Mouse (Mus musculus): ENCODE results near the gene Usp7. TPM values are rescaled to one million over a fixed set of nuclear protein-coding genes. Genes with fewer than 3 reads are reported as not detected.
A peak's percentile ranks its signal among the peaks of the same experiment; 100 is the strongest.

The Usp7 gene
- 16.8 and 24.3 TPM in 2 replicates for polyA plus RNA-seq (2016; fragmentation: Nextera tagmentation; extraction: Ambion mirVana)

DNA sequence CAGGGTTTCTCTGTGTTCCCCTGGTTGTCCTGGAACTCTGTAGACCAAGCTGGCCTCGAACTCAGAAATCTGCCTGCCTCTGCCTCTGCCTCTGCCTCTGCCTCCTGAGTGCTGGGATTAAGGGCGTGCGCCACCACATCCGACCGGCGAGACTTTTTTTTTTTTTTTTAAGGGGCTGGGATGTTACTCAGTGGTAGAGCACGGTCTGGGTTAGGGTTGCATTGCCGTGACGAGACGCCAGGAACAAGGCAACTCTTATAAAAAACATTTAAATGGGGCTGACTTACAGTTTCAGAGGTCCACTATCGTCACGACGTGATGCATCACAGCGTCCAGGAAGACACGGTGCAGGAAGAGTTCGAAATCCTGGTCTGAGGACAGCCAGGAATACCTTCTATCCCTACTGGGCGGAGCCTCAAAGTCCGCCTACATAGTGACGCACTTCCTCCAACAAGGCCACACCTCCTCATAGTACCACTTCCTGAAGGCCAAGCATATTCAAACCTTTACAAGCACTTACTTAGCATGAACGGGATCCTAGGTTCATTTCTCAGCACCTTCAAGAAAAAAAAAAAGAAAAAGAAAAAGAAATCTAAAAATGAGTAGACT is at the start of gene Usp7:
Gene Usp7 (minus strand): TSS at position 360 of the 609 bp plus-strand sequence.
- Histone ChIP-seq H3K4me1 (no peaks in the 10 kb centered on the region), H3K9me3 (no peaks in the 10 kb centered on the region), H3K36me3 (no peaks in the 10 kb centered on the region), H3K27ac (no peak within 1 kb of the TSS), H3K27me3 (ENCODE audit: insufficient read depth, poor library complexity, severe bottlenecking) (no peaks in the 10 kb centered on the region), H3K4me3 (no peak within 1 kb of the TSS)
- no peak for DNase-seq (ENCODE audit: low spot score)
- WGBS = 85% methylated on average over 20 of the region's 20 CpGs

DNA sequence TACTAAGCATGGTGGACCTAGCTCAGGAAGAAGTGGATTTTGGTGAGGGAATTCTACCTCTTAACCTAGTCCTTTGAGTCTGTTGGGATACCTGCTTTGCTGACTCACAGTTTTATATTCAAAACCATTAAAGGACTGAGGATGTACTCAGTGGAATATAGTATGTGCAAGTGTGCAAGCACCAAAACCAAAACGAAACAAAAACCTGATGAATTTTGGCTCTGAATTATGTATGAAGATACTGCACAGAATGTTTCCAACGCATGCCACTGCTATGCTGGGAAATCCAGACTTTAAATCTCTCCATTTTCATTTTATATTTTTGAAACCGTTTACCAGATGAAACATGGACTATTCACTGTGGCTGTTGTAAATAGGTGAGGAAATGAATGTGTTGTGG is 48.4 kb upstream of the Usp7 start:
- DNase-seq (ENCODE audit: low spot score) = no peak
- Histone ChIP-seq H3K36me3 (peaks cover 77% of the 10 kb centered on the region), H3K4me1 (no peaks in the 10 kb centered on the region), H3K9me3 (no peaks in the 10 kb centered on the region), H3K27me3 (ENCODE audit: insufficient read depth, poor library complexity, severe bottlenecking) (no peaks in the 10 kb centered on the region), H3K4me3 (no peak overlapping the region), H3K27ac (no peak overlapping the region)
- 95% methylated on average over 3 of the region's 3 CpGs for WGBS

GRCm38 (mm10) chr16:8838921-8839320 is 46.8 kb upstream of the Usp7 start:
- no peaks in the 10 kb centered on the region for H3K9me3 ChIP-seq
- H3K27me3 ChIP-seq (ENCODE audit: insufficient read depth, poor library complexity, severe bottlenecking) = no peaks in the 10 kb centered on the region
- peaks cover 72% of the 10 kb centered on the region for H3K36me3 ChIP-seq
- H3K4me3 ChIP-seq = no peak overlapping the region
- no peak for DNase-seq (ENCODE audit: low spot score)
- H3K27ac ChIP-seq = no peak overlapping the region
- 0 out of 2 replicates have a peak, but pooled peaks cover under 1% of the 10 kb centered on the region for H3K4me1 ChIP-seq

- 95% methylated on average over 1 of the region's 1 CpGs for WGBS
- peaks cover 71% of the 10 kb centered on the region for H3K36me3 ChIP-seq
- no peak overlapping the region for H3K4me3 ChIP-seq
- H3K27ac ChIP-seq = no peak overlapping the region
- peaks cover 9% of the 10 kb centered on the region; the same call in 1 of the 2 replicates for H3K4me1 ChIP-seq
- no peaks in the 10 kb centered on the region for H3K9me3 ChIP-seq
- H3K27me3 ChIP-seq (ENCODE audit: insufficient read depth, poor library complexity, severe bottlenecking) = no peaks in the 10 kb centered on the region
- no peak for DNase-seq (ENCODE audit: low spot score)
These were observed 45.5 kb upstream of the Usp7 start for GRCm38 (mm10) chr16:8837595-8837994.

DNA sequence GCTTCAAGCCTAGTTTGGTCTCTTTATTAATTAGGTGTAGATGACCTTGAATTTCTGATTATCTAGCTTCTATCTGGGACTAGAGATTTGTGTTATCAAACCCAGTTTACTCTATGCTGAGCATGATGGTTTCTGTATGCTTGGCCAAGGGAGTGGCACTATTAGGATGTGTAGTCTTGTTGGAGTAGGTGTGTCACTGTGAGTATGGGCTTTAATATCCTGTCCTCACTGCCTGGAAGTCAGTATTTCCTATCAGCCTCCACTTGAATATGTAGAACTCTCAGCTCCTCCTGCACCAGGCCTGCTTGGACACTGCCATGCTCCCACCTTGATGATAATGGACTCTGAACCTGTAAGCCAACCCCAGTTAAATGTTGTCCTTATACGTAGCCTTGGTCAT is 44.8 kb upstream of the Usp7 start:
- peaks cover 10% of the 10 kb centered on the region; the same call in 1 of the 2 replicates for H3K4me1 ChIP-seq
- no peak overlapping the region for H3K4me3 ChIP-seq
- WGBS = 87% methylated on average over 1 of the region's 1 CpGs
- H3K36me3 ChIP-seq = peaks cover 69% of the 10 kb centered on the region
- no peak for DNase-seq (ENCODE audit: low spot score)
- no peaks in the 10 kb centered on the region for H3K27me3 ChIP-seq (ENCODE audit: insufficient read depth, poor library complexity, severe bottlenecking)
- H3K27ac ChIP-seq = no peak overlapping the region
- no peaks in the 10 kb centered on the region for H3K9me3 ChIP-seq

DNA sequence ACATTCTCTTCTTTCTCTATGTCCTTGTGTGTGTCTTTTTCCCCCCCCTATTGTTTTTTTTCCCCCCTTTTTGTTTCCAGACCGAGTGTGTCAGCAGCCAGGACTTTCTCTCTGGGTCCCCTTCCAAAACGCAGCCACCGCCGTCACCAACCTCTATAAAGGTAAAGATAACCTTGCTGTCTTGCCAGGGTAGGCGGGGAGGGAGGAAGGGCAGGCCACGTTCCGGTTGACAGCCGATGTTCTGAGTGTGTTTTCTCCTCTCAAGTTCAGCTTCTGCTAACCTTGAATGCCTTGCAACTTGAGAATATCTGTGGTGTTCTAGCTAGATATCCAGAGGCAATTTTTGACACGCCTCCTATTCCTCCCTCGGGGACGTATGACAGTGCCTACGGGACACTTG is 39.1 kb upstream of the Usp7 start:
- no peak for DNase-seq (ENCODE audit: low spot score)
- H3K27ac ChIP-seq = peak overlapping the region; percentile 97

DNA sequence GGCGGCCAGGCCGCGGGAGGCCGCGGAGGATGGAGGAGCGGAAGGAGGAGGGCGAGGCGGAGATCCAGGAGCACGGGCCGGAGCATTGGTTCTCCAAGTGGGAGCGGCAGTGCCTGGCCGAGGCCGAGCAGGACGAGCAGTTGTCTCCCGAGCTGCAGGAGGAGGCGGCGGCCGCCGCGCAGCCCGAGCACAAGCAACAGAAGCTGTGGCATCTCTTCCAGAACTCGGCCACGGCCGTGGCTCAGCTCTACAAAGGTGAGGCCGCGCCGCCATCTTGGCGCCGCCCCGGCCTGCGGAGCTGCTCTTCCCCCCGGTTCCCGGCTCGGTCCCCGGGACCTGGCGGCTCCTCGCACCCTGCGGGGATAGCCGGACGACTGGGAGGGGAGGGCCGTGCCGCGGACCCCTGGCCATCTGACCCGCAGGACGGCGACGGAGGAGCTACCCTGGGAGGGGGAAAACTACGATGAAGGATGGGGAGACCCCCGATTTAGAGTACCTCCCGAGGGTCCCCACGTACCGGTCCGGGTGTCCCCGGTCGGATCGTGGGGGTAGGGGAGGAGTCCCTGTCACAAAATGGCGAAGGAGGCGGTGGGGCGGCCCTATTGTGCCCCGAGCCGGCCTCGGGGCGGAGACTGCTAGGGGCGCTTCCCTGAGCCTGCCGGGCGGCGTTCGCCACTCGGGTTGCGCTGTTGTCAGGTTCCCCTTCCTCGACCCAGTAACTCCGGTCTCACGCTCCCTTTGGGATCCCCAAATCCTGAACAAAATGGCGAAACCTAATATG is 38.5 kb upstream of the Usp7 start:
- H3K4me1 ChIP-seq = peaks cover 18% of the 10 kb centered on the region; the same call in 1 of the 2 replicates
- no peaks in the 10 kb centered on the region for H3K9me3 ChIP-seq
- no peaks in the 10 kb centered on the region for H3K27me3 ChIP-seq (ENCODE audit: insufficient read depth, poor library complexity, severe bottlenecking)
- peak overlapping the region; percentile 92 for H3K4me3 ChIP-seq
- DNase-seq (ENCODE audit: low spot score) = peak; percentile 88
- under 1% methylated on average over 73 of the region's 74 CpGs for WGBS
- H3K36me3 ChIP-seq = peaks cover 29% of the 10 kb centered on the region
- H3K27ac ChIP-seq = peak overlapping the region; percentile 97

More for the DNA sequence above, 39.1 kb upstream of the Usp7 start:
- H3K36me3 ChIP-seq = peaks cover 34% of the 10 kb centered on the region
- H3K4me1 ChIP-seq = peaks cover 18% of the 10 kb centered on the region; the same call in 1 of the 2 replicates
- no peaks in the 10 kb centered on the region for H3K9me3 ChIP-seq
- peak overlapping the region; percentile 92 for H3K4me3 ChIP-seq
- H3K27me3 ChIP-seq (ENCODE audit: insufficient read depth, poor library complexity, severe bottlenecking) = no peaks in the 10 kb centered on the region
- WGBS = 6% methylated on average over 12 of the region's 12 CpGs

GRCm38 (mm10) chr16:8829564-8830359 is 37.7 kb upstream of the Usp7 start, which contains the start of gene 1810013L24Rik:
TSS of gene 1810013L24Rik (plus strand) at chr16:8830100.
- DNase-seq (ENCODE audit: low spot score) = peak; percentile 100
- Histone ChIP-seq H3K36me3 (peaks cover 21% of the 10 kb centered on the region; the same call in 1 of the 2 replicates), H3K9me3 (no peaks in the 10 kb centered on the region), H3K4me1 (peaks cover 18% of the 10 kb centered on the region; the same call in 1 of the 2 replicates), H3K27ac (peak within 1 kb of the TSS; percentile 97), H3K27me3 (ENCODE audit: insufficient read depth, poor library complexity, severe bottlenecking) (no peaks in the 10 kb centered on the region), H3K4me3 (peak within 1 kb of the TSS; percentile 92)
- under 1% methylated on average over 79 of the region's 80 CpGs for WGBS

DNA sequence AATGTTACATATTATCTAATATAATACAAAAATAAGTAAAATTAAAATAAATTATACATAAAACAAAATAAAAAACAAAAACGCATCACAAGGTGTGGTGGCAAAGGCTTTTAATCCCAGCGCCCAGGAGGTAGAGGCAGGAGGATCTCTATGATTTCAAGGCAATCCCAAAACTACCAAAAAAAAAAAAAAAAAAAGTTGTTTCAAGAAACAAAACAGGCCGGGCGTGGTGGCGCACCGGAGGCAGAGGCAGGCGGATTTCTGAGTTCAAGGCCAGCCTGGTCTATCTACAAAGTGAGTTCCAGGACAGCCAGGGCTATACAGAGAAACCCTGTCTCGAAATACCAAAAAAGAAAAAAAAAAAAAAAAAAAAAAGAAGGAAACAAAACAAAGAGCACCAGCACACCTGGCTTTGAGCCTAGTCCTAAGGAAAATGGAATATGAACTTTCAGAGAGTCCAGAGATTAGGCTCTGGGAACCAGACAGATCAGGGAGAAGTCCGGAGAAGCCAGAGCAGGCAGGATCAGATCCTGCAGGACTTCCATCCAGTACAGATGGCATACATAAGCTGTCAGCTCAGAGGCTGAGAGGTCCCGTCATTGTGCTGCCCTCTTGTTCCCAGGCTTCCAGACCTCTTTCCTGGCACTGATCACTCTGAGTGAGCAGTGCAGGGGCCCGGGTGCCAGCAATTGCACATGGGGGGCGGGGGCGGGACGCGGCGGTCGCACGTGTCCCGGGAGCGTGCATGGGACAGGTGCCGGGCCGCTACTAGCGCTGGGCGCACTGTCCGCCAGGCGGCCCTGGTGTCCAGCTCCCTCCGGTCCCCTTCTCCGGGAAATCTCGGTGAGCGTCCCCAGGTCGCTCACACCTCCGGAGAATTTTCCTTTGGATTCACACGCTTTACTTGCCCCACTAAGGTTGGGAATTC is 36.8 kb upstream of the Usp7 start:
- Histone ChIP-seq H3K4me1 (peaks cover 17% of the 10 kb centered on the region; the same call in 1 of the 2 replicates), H3K4me3 (peak overlapping the region; percentile 92), H3K9me3 (no peaks in the 10 kb centered on the region), H3K36me3 (peaks cover 19% of the 10 kb centered on the region; the same call in 1 of the 2 replicates), H3K27ac (peak overlapping the region; percentile 97), H3K27me3 (ENCODE audit: insufficient read depth, poor library complexity, severe bottlenecking) (no peaks in the 10 kb centered on the region)
- 11% methylated on average over 33 of the region's 33 CpGs for WGBS
- peak; percentile 81 for DNase-seq (ENCODE audit: low spot score)

GRCm38 (mm10) chr16:8827366-8827765 is 35.3 kb upstream of the Usp7 start:
- H3K27ac ChIP-seq = no peak overlapping the region
- DNase-seq (ENCODE audit: low spot score) = no peak
- no peaks in the 10 kb centered on the region for H3K9me3 ChIP-seq
- WGBS = 81% methylated on average over 7 of the region's 7 CpGs
- 0 out of 2 replicates have a peak, but pooled peaks cover 8% of the 10 kb centered on the region for H3K4me1 ChIP-seq
- H3K27me3 ChIP-seq (ENCODE audit: insufficient read depth, poor library complexity, severe bottlenecking) = no peaks in the 10 kb centered on the region
- H3K4me3 ChIP-seq = no peak overlapping the region
- H3K36me3 ChIP-seq = peaks cover 5% of the 10 kb centered on the region; the same call in 1 of the 2 replicates

GRCm38 (mm10) chr16:8823661-8824060 is 31.6 kb upstream of the Usp7 start:
- H3K27me3 ChIP-seq (ENCODE audit: insufficient read depth, poor library complexity, severe bottlenecking) = no peaks in the 10 kb centered on the region
- 62% methylated on average over 2 of the region's 2 CpGs for WGBS
- H3K4me3 ChIP-seq = no peak overlapping the region
- H3K9me3 ChIP-seq = no peaks in the 10 kb centered on the region
- H3K27ac ChIP-seq = peak overlapping the region; percentile 56; the same call in 1 of the 2 replicates
- no peaks in the 10 kb centered on the region for H3K36me3 ChIP-seq
- H3K4me1 ChIP-seq = no peaks in the 10 kb centered on the region
- no peak for DNase-seq (ENCODE audit: low spot score)

- no peak overlapping the region for H3K27ac ChIP-seq
- whole genome bisulfite sequencing = 79% methylated on average over 4 of the region's 4 CpGs
- no peak overlapping the region for H3K4me3 ChIP-seq
- H3K36me3 ChIP-seq = no peaks in the 10 kb centered on the region
- no peak for DNase-seq (ENCODE audit: low spot score)
- H3K4me1 ChIP-seq = no peaks in the 10 kb centered on the region
- no peaks in the 10 kb centered on the region for H3K27me3 ChIP-seq (ENCODE audit: insufficient read depth, poor library complexity, severe bottlenecking)
- no peaks in the 10 kb centered on the region for H3K9me3 ChIP-seq
These were observed 30.5 kb upstream of the Usp7 start for GRCm38 (mm10) chr16:8822586-8822985.

All from heart, embryonic 10.5 days (tissue).